7 mouse cellular contexts compared by ENCODE assay signal in the genomic region with DNA sequence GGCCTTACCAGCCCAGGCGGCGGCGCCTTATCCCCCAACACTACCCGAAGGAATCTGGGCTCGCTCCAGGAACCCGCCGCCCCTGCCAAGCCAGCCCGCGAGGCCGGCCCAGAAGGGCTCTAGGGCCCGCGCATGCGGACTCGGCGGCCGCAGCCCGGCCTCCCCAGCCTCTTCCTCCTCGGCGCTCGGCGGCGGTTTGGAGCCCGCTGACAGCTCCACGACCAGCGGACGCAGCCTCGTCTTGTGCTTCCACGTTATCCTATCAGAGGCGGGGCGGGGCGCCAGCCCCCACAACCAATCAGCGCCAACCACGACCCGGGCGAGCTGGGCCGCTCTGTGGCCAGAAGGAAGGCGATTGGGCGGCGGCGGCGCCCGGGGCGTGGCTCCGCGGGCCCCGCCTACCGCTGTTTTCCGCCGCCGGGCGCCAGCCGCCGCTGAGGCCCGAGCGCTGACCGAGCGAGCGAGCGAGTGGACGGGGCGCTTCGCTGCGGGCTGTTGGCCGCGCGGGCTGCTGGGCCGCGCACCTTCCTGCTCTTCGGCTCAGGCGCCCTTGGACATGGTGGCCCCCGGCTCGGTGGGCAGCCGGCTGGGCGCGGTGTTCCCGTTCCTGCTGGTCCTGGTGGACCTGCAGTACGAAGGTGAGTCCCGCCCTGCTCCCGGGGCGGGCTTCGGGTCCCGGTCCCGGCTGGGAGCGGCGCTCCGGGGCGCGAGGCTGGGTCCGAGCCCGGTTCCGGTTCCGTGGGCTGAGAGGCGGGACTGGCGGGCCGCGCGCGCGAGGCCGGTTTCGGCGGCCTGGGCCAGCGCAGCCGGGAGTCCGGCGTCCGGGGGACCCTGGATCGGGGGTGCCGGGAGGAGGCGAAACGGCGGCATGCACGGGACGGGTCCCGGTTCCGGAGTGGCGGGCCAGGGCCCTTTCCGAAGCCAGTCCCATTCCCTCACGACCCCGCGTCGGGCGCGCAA. TPM values are rescaled to one million over a fixed set of nuclear protein-coding genes. Genes with fewer than 3 reads are reported as not detected.
DNase-seq lines count a peak whose midpoint lies in the region; ATAC-seq lines count a peak whose summit lies in the region.

A gene (plus strand): TSS at position 444 of the 960 bp plus-strand sequence.

- peak; percentile 100 for DNase-seq in adrenal gland, adult 2 months
- DNase-seq in embryo, embryonic 11.5 days (ENCODE audit: low read depth, low spot score) = peak; percentile 94
- peak; percentile 99 to 100 for DNase-seq in gastrocnemius, postnatal 36 days
- DNase-seq in left cerebral cortex, postnatal 25 days (ENCODE audit: low spot score in 2 of 2) = peak; percentile 100
- peak; percentile 100 for DNase-seq in midbrain, embryonic 10.5 days (ENCODE audit: low spot score)
- DNase-seq in right cerebral cortex, postnatal 4 days = peak; percentile 99

- peak within 1 kb of the TSS; percentile 94 for H3K27ac ChIP-seq in intestine, embryonic 15.5 days
- peak within 1 kb of the TSS; percentile 92 for H3K27ac ChIP-seq in midbrain, embryonic 10.5 days (replicated peaks)

- no peaks in the 10 kb centered on the region for H3K9me3 ChIP-seq in intestine, embryonic 15.5 days
- H3K9me3 ChIP-seq in midbrain, embryonic 10.5 days (replicated peaks) = no peaks in the 10 kb centered on the region

- H3K27me3 ChIP-seq in intestine, embryonic 15.5 days (replicated peaks) = no peaks in the 10 kb centered on the region
- peaks cover 15% of the 10 kb centered on the region for H3K27me3 ChIP-seq in midbrain, embryonic 10.5 days (ENCODE audit: low read depth, poor library complexity, severe bottlenecking)

- intact Hi-C loops in gastrocnemius, postnatal 36 days (cut with DNase I) = no loop called here
- intact Hi-C loops in left cerebral cortex, postnatal 25 days (cut with DNase I) = loop anchor here (1.0 kb wide), 1 partner anchor 13 kb away; a partner anchor contains a TSS

- no peaks in the 10 kb centered on the region for H3K36me3 ChIP-seq in intestine, embryonic 15.5 days
- no peaks in the 10 kb centered on the region for H3K36me3 ChIP-seq in midbrain, embryonic 10.5 days

- H3K9ac ChIP-seq in intestine, embryonic 15.5 days = peak within 1 kb of the TSS; percentile 98

- peak within 1 kb of the TSS; percentile 79 for H3K4me2 ChIP-seq in intestine, embryonic 15.5 days (replicated peaks)

- ATAC-seq in intestine, embryonic 15.5 days = peak; percentile 100

- WGBS in intestine, embryonic 15.5 days = under 1% methylated on average over 112 of the region's 124 CpGs
- WGBS in midbrain, embryonic 10.5 days = under 1% methylated on average over 124 of the region's 124 CpGs

- 0 out of 2 replicates have a peak, but pooled peaks cover 10% of the 10 kb centered on the region for H3K4me1 ChIP-seq in intestine, embryonic 15.5 days (replicated peaks)
- peaks cover 43% of the 10 kb centered on the region for H3K4me1 ChIP-seq in midbrain, embryonic 10.5 days

- peak within 1 kb of the TSS; percentile 99 for H3K4me3 ChIP-seq in intestine, embryonic 15.5 days (replicated peaks)
- H3K4me3 ChIP-seq in midbrain, embryonic 10.5 days = peak within 1 kb of the TSS; percentile 72

RNA-seq across cellular contexts. Expression of the gene that starts here (rescaled TPM):
- total RNA-seq in adrenal gland, adult 2 months (2021) = 10 to 100 TPM; 62.2 to 65.2 TPM
- 9.6 and 12.3 TPM in 2 replicates for polyA plus RNA-seq in adrenal gland, adult 2 months (2012; rRNA removed)
- total RNA-seq in gastrocnemius, postnatal 36 days (2021) = 10 to 100 TPM; 16.0 to 19.3 TPM
- polyA plus RNA-seq in intestine, embryonic 15.5 days (2015; fragmentation: Nextera tagmentation; extraction: Ambion mirVana) = 48.4 and 57.0 TPM in 2 replicates
- total RNA-seq in left cerebral cortex, postnatal 25 days (2021) = 10 to 100 TPM; 39.5 to 41.3 TPM
- polyA plus RNA-seq in midbrain, embryonic 10.5 days (2016; fragmentation: Nextera tagmentation; extraction: Ambion mirVana) = 28.2 and 33.2 TPM in 2 replicates

Comparison
In these comparisons a context has a peak if more than half of its experiments do, and no peak if none do; other contexts are left out.
1. Peak in every context shown above with its lines: DNase-seq, ATAC-seq, H3K4me3 ChIP-seq and H3K27ac ChIP-seq.